Mouse (Mus musculus) brown adipose tissue, adult 24 weeks (tissue): ENCODE results near the gene Cbx8. TPM values are rescaled to one million over a fixed set of nuclear protein-coding genes. Genes with fewer than 3 reads are reported as not detected.

Source experiments
- H3K27ac ChIP-seq: fragments of 200-500 bp; replicated peaks from 2 replicates; pipeline ENCODE4 v1.5.1; 2012; ENCODE audit warnings: low read depth, mild to moderate bottlenecking, low read length
- H3K4me1 ChIP-seq: fragments of 200-500 bp; 2 replicates; pipeline ENCODE4 v1.6.1; 2012; ENCODE audit warnings: low read length, mixed read lengths; ENCODE audit not compliant: control insufficient read depth, insufficient read depth, insufficient read length
- H3K4me3 ChIP-seq: fragments of 200-500 bp; 2 replicates; pipeline ENCODE4 v1.5.1; 2012; ENCODE audit warnings: low read depth, mild to moderate bottlenecking, low read length, moderate library complexity; ENCODE audit not compliant: insufficient read depth
- polyA plus RNA-seq: library from polyadenylated mRNA; stranded (reverse); fragments of >200 nt; gene quantifications from 2 replicates; pipeline ENCODE4 v1.2.4, GENCODE M21; 2012; ENCODE audit not compliant: missing spikeins, insufficient read depth, insufficient read length

Cbx8 gene
- polyA plus RNA-seq, 1 experiment: 9.1 TPM

DNA sequence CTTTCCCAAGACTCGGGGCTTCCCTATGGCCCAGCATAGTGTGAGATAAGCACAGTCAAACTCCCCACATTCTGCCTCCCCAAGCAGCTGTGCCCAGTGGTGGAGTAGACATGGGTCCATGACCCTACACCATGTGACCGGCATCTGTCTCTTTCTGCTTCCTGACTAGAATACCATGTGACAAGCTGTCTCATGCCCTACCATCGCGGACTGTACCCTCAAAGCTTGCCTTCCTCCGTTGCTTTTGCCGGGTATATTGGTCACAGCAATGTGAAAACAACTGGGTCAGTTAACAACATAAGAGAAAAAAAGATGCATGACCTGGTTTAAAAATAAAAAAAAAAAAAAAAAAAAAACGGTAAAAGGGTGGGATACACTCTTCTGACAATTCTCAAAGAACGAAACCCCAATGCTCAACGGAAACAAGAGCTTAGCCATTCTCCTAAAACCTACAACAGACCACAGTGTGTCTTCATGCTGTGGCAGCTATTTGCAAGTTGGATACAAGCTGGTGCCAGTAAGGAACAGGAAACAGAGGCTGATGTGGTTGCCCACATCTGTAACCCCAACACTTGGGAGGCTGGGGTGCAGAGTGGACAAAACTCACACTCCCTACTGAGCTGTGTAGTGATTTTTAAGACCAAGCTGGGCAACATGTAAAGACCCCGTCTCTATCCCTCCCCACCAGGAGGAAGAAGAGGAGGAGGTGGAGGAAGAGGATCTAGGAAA is 35.1 kb downstream of the Cbx8 start:
- H3K4me3 ChIP-seq: no peak overlapping the region
- no peaks in the 10 kb centered on the region for H3K4me1 ChIP-seq
- no peak overlapping the region for H3K27ac ChIP-seq

DNA sequence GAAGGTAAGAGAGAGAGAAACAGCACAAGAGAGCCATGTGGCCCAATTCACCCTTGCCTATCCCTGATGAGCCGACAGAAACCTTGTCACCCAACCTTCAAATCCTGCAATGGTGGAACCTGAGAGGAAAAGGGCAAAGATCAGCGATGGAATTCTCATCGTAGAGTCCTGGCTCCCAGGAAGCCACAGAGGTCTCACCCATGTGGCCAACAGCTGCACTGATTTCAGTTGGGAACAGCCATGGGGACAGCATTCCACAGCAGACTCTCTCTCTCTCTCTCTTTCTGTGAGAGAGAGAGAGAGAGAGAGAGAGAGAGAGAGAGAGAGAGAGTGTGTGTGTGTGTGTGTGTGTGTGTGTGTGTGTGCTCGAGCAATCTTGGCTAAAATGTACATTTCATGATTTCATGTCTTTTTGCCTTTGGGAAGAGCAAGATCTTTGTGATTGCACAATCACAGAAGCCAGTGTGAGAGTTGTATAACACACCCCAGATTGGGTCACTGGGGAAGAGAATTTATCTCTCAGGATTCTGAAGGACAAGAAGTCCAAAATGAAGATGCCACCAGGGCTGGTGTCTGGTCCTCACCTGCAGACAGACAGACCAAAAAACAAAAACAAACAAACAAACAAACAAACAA is 39.2 kb downstream of the Cbx8 start:
- H3K4me1 ChIP-seq: no peaks in the 10 kb centered on the region

DNA sequence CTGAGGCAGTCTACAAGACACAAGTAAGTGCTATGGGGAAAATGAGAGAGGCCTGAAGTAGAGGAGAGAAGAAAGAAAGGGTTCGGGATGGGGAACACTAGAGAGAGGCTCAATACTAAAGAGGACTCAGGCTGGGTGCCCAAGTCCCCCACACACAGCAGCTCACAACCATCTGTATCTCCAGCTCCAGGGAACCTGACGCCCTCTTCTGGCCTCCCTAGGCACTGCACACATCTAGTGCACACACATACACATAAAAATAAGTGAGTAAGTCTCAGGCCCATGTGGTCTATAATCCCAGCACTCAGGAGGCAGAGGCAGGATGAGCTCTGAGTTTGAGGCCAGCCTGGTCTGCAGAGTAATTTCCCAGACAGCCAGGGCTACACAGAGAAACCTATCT is 39.9 kb downstream of the Cbx8 start:
- Histone ChIP-seq H3K27ac (no peak overlapping the region), H3K4me3 (no peak overlapping the region), H3K4me1 (no peaks in the 10 kb centered on the region)

More for the DNA sequence above, 39.2 kb downstream of the Cbx8 start:
- Histone ChIP-seq H3K27ac (no peak overlapping the region), H3K4me3 (no peak overlapping the region)

DNA sequence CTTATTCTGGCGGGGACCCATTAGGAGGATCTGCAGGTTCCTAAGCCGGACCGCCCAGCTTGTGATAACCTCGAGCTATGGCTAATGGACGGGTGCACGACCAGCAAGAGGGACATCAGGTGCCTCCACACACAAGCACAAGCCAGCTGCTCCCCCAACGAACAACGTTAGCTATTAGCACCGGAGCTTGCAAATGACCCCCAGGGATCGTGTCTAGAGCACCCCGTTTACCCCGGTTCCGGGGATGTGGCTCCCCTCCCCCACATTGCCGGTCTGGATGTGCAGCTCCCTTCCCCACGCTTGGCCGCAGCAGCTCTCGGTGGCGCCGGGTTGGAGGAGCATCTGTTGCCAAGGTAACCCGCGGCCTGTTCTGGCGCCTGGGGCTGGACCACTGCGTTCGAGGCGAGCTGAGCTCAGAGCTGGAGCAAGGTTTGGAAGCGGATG is 41.4 kb downstream of the Cbx8 start:
- Histone ChIP-seq H3K4me1 (no peaks in the 10 kb centered on the region), H3K4me3 (no peak overlapping the region), H3K27ac (no peak overlapping the region)

DNA sequence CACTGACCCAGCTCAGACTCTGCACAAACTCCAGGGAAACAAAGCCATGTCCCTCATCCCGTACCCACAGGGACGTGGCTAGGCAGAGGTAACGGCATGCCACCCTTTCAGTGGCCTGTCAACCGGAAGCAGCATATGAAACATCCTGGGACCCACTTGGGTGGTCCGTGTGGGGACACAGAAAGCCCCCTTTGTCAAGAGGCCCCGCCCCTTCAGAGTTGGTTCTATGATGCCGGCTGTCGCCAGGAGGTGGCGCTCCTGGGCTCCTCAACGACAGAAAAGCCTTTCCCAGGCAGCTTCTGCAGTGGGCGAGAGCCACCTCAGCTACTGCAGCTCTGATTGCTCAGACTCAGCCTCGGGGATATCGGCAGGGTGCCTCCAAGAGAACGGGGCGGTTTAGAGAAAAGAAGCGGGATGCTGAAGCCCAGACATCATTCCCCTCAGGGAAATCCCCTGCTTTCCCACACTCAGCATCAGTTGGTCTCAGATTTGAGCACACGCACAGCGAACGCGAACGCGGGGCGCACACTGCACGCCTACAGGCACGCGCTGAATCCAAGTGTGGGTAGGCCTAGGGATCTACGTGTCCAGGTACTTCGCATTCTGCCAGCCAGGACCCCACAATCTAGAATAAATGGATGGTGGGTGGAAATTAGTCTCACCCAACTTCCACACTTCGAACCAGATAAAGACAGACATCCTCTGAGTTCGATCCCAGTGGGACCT is 42.1 kb downstream of the Cbx8 start:
- no peak overlapping the region for H3K4me3 ChIP-seq
- H3K27ac ChIP-seq: no peak overlapping the region
- no peaks in the 10 kb centered on the region for H3K4me1 ChIP-seq

DNA sequence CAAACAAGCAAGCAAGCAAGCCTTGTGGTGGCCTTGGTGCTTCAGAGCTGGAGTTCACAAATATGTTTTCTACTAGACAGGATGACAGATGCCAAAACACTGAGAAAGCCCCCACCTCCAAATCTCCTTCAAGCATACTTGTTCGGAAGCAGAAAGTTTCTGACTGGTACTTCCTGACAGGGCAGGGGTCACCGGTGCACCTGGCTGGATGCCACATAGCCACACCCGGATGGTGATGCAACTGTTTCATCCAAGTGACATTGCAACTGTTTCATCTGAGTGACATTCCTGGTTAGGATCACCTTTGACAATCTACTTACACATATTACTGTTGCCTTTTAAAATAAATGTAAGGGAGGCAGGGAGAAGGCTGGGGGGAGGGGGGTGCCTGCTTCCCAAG is 43.6 kb downstream of the Cbx8 start:
- Histone ChIP-seq H3K27ac (no peak overlapping the region), H3K4me3 (no peak overlapping the region), H3K4me1 (no peaks in the 10 kb centered on the region)

DNA sequence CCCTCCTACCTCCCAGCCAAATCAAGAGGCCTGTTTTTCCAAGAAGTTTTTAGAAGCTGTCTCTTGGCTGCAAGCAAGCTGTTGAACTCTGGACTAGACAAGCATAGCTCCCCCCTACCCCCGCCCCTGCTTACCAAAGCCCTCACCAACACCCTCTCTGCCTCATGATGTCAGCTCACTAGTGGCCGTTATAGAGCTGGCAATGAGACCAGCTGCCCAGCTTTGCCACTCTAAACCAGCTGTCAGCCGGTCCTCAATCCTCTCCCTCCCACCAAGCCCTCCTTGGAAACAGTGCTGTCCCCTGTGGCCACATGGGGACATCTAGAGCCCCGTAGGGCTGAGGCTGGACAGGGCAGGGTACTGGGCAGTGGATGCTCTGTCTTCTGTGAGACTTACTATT is 45.3 kb downstream of the Cbx8 start:
- no peak overlapping the region for H3K27ac ChIP-seq
- no peak overlapping the region for H3K4me3 ChIP-seq
- no peaks in the 10 kb centered on the region for H3K4me1 ChIP-seq

DNA sequence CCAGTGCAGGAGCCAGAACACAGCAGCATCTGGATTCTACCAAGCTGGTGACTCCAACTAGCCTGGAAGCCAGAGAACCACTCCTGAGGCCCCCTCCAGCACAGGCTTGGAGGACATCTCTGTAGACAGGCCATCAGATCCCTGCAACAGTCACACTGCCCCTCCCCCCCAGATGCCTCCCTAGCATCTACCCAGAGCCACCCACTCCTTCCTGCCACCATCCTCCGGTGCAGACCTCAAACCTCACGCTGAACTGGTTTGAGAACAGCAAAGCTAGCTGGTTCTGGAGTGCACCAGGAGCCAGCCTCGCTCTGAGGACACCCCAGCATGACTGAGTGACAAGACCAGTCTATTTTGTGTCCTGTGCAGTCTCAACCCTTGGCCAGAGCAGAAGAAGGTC is 48.0 kb downstream of the Cbx8 start:
- no peak overlapping the region for H3K4me3 ChIP-seq
- no peak overlapping the region for H3K27ac ChIP-seq
- no peaks in the 10 kb centered on the region for H3K4me1 ChIP-seq

DNA sequence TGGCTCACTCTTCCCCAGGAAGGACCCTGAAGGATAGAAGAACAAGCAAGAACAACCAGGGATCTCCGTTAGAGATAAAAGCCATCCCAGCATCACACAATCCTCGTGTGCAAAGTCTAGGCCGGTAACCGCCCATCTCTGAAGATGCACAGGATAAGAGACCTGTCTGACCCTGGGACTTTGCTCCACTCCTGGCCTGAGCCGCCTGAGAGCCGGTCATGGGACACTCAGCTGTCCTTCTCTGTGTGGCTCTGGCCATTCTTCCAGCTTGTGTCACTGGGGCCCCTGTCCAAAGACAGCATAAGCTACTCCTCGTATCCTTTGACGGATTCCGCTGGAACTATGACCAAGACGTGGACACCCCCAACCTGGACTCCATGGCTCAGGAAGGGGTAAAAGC is 52.8 kb downstream of the Cbx8 start, which contains the start of gene Enpp7:
Enpp7 (plus strand) TSS at position 190 of the 400 bp plus-strand sequence.
- Histone ChIP-seq H3K4me1 (no peaks in the 10 kb centered on the region), H3K4me3 (no peak within 1 kb of the TSS), H3K27ac (no peak within 1 kb of the TSS)

Other genes starting within 250 kb of the Cbx8 start
- gene Rbfox3, start 129.4 kb downstream of the Cbx8 start, polyA plus RNA-seq: not detected in 2 replicates
- gene Enpp7, start 52.8 kb downstream of the Cbx8 start, polyA plus RNA-seq: not detected in 2 replicates
- 0.91 and 1.1 TPM in 2 replicates for gene Cbx2, start 18.0 kb downstream of the Cbx8 start, polyA plus RNA-seq
- gene Cbx4, start 45.3 kb upstream of the Cbx8 start, polyA plus RNA-seq: 37.3 and 37.4 TPM in 2 replicates
- gene Tbc1d16, start 187.5 kb upstream of the Cbx8 start, polyA plus RNA-seq: 3.3 and 4.4 TPM in 2 replicates
- gene Ccdc40, start 187.6 kb upstream of the Cbx8 start, polyA plus RNA-seq: not detected in 2 replicates
- gene Gaa, start 226.9 kb upstream of the Cbx8 start, polyA plus RNA-seq: 28.3 and 31.9 TPM in 2 replicates